Mouse (Mus musculus): ENCODE results near the gene Dus1l. TPM values are rescaled to one million over a fixed set of nuclear protein-coding genes. Genes with fewer than 3 reads are reported as not detected.
"Not testable (repeated sequence)": the region's sequence is repeated elsewhere in the genome, so short reads cannot be mapped to it uniquely, and the experiment has no call there.

Gene Dus1l
- total RNA-seq, 2 experiments from 2014 or later, result 39.4 to 42.4 TPM

DNA sequence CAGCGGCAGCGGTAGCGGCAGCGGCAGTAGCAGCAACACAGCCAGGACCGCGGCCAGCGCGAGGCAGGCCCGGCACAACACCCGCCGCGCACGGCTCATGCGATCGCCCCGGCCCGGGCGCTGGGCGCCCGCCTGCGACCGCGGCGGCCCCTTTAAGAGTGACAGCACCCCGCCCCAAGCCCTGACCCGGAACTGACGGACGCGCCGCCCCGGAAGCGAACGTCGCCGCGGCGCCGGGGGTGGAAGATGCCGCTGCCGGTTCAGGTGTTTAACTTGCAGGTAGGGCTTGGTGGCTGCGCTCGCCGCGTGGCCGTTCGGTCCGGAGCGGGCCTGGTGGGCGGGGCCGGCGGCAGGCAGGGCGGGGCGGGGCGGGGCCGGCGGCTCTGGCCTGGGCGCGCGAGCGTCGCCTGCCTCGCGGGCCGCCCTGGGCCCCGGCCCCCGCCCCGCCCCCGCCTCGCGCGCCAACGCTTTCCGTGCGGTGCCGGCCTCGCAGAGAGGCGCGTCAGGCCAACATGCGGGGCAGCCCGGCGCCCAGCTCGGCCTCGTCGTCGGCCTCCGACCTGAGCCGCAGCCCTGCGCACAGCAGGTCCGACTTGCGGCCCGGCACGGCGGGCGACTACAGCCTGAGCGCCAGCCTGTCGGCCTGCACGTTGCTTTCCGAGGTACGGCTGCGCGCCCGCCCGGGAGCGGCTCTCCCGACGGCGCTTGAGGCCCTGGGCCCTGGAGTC, 12.0 kb downstream of the Dus1l start, which contains the start of the genes Rfng and Gps1:
TSS of gene Rfng (minus strand) at position 144 of the 728 bp plus-strand sequence.
TSS of gene Gps1 (plus strand) at position 209 of the 728 bp plus-strand sequence.
- intact Hi-C loops (cut with DNase I), result loop anchor here (2.0 kb wide), 1 partner anchor 41 kb away; the partner anchor contains the start of gene Fasn

DNA sequence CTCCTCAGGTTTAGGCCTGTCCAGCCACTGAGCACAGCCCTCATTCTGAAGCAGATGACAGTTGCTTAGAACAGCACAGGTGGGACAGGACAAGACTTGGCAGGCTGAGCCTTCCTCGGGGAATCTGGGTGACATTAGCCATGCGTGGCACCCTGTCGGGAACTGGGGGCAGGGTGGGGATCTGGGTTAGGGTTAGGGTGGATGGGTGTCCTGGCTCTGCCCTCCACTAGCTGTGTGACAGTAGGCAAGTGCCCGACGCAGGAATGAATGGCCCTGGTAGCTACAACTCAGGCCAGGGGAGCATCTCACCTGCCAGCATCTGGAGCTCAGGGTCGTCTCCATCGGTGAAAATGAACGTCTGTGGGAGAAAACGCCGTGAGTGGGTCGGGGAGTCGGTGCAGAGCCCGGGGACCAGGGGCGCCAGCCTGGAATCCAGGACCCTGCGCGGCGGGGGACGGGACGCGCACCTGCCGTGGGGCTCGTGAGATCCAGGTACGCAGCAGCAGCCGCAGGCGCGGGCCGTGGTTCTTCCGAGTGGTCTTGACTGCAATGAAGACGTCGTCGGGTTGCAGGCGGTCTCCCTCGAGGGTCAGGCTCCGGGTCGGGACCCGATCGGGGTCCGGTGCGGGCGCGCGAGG, 12.7 kb downstream of the Dus1l start:
- intact Hi-C loops (cut with DNase I), result loop anchor here (2.0 kb wide), 1 partner anchor 41 kb away; the partner anchor contains the start of gene Fasn
- DNase-seq (ENCODE audit: low spot score in 2 of 2), result peak in 1 of 2 experiments; percentile 24

More for the DNA sequence above, 12.0 kb downstream of the Dus1l start, which contains the start of the genes Rfng and Gps1:
- DNase-seq (ENCODE audit: low spot score in 2 of 2), result peak; percentile 83 to 88

DNA sequence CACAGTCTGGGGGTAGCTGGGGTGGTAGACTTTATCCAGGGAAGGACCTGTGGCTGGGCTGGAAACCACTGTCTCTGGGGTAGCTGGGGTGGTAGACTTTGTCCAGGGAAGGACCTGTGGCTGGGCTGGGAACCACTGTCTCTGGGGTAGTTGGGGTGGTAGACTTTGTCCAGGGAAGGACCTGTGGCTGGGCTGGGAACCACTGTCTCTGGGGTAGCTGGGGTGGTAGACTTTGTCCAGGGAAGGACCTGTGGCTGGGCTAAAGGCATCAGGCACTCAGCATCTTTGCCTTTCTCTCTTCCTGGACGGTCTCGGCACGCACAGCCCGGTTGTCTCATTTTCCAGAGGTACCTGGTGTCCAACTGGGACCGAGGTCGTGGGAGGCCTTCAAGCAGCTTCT, 14.8 kb downstream of the Dus1l start:
- DNase-seq (ENCODE audit: low spot score in 2 of 2); intact Hi-C loops (cut with DNase I): not testable (repeated sequence)

DNA sequence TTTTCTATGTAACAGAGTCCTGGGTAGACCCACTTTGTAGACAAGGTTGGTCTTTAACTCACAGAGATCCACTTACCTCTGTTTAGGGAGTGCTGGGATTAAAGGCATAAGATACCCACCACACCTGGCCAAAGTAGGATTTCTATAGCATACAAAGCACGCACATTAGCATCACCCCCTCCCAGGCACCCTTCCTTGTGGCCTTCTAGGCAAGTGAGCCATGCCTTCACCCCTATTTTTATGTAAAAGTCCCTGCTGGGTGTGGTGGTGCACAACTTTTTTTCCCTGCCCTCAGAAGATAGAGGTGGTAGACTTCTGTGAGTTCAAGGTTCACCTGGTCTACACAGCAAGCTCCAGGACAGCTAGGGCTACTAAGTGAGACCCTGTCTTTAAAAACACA, 16.3 kb downstream of the Dus1l start:
- intact Hi-C loops (cut with DNase I), result loop anchor here (10.0 kb wide), 1 partner anchor 125 kb away; no protein-coding TSS in a partner anchor
- no peak for DNase-seq (ENCODE audit: low spot score in 2 of 2)

DNA sequence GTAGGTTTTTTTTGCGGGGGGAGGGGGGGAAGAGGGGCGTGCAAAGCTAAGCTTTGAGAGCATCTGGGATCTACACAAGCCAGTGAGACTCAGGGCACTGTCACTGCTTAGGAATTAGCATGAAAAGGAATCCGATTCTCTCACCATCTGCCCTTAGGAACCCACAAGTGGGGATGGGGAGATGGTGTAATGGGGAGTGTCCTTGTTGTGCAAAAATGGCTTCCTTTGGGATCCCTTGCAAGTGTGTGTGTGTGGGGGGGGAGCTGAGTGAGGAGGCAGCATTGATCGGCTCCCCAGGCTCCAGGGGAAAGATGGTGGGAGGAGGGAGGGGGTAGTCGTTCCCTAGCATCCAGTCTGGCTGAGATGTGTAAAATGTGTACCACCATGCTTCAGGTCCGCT, 19.1 kb downstream of the Dus1l start:
- DNase-seq (ENCODE audit: low spot score in 2 of 2), result no peak
- intact Hi-C loops (cut with DNase I), result loop anchor here (10.0 kb wide), 1 partner anchor 122 kb away; no protein-coding TSS in a partner anchor

DNA sequence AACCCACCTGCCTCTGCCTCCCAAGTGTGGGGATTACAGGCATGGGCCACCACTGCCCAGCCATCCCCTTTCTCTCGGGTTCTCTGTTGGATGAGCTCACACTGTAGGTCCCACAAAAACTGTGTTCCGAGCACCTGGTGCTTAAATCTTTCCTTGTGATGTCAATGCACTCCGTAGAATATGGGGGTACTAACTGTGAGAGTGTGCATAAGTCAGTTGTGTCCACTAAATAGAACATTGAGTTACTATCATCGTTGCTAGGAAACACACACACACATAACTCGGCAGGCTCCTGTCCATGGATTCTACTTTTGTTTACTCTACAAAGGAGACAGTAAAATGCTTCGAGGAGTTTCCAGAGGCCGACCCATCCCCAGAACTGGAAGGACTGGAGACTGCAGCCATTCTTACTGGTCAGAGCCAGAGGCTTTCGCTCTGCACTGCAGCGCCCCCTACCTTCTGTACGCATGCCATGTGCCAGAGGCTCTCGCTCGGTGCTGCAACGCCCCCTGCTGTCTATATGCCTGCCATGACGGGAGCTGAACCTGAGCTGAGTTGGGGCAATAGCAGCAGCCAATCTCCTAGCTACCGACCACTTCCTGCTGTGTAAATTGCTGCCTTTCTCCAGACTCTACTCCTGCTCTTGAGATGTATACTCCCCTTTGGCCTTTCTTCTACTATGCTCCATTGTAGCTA, 20.3 kb downstream of the Dus1l start:
- intact Hi-C loops (cut with DNase I), result loop anchor here (1.0 to 10.0 kb wide), 2 partner anchors 56 to 121 kb away; no protein-coding TSS in a partner anchor
- DNase-seq (ENCODE audit: low spot score in 2 of 2), result peak; percentile 90 to 93

DNA sequence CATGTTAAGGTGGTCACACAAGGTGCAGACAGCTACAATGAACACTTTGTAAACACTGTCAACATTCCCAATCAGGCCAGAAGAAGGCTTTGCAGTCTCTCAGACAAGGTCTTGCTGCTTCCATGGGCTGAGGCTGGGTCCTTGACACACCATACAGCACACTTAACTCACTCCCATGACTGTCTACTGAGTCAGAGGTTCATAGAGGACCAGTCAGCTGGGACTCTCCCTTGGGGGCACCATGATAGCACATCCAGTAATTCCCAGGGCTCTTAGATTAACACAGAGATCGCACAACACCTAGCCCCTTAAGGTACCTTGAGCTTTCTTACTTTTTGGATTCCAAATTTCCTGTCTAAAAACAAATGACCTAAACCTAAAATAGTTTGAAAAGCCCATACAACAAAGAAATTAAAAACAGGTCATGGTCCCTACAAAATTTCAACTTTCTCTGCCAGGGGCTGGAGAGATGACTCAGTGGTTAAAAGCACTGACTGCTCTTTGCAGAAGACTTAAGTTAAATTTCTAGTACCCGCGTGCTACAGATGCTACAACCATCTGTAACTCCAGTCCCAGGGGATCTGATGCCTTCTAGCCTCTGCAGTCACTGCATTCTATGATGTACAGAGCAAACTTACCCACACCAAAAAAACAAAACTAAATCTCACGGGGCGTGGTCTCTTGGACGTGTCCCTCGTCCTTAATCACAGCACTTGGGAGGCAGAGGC, 22.6 kb downstream of the Dus1l start:
- DNase-seq (ENCODE audit: low spot score in 2 of 2), result no peak
- intact Hi-C loops (cut with DNase I), result loop anchor here (10.0 kb wide), 1 partner anchor 119 kb away; no protein-coding TSS in a partner anchor

DNA sequence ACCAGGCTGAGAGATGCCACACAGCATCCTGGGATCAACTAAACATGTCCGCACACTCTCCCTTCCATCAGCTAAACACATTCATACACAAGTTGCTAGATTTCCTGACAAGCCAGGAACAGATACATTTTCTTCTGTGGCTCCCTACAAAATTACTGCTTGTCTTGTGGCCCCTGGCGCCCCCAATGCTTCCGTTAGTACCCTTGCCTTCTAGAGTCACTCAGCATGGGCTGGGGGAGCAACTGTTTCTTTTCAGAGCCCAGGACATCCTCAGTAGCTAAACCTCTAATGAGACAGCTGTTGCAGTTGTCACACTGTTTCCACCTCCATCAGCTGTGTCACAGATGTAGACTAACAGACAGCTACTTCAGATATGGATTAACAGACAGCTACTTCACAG, 23.5 kb downstream of the Dus1l start:
- no peak for DNase-seq (ENCODE audit: low spot score in 2 of 2)
- intact Hi-C loops (cut with DNase I), result loop anchor here (10.0 kb wide), 1 partner anchor 118 kb away; no protein-coding TSS in a partner anchor

DNA sequence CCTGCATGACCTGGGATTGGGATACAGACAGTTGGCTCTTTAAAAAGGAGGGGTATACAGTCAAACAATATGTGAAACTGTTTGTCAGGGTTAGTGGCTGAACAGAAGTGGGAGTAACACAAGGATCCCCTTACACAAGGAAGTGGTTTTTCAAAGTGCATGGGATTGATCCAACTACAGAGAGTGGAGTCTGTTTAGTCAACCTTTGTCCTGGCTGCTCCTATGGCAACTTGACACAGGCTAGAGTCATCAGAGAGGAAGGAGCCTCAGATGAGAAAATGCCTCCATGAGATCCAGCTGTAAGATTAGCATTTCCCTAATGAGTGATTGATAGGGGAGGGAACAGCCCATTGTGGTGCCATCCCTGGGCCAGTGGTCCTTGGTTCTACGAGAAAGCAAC, 28.0 kb downstream of the Dus1l start:
- intact Hi-C loops (cut with DNase I), result no loop called here
- no peak for DNase-seq (ENCODE audit: low spot score in 2 of 2)

DNA sequence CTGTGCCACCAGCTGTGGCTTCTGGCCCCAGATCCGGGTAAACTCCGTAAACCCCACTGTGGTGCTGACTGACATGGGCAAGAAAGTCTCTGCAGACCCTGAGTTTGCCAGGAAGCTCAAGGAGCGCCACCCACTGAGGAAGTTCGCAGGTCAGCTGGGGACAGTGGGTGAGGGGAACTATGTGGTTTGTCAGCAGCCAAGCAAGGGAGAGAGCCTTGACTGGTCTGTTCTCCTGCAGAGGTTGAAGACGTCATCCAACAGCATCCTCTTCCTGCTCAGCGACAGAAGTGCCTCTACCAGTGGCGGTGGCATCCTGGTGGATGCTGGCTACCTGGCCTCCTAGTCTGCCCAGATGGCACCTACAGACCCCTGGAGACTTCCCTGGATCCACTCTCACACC, 29.2 kb downstream of the Dus1l start:
- DNase-seq (ENCODE audit: low spot score in 2 of 2); intact Hi-C loops (cut with DNase I): not testable (repeated sequence)

DNA sequence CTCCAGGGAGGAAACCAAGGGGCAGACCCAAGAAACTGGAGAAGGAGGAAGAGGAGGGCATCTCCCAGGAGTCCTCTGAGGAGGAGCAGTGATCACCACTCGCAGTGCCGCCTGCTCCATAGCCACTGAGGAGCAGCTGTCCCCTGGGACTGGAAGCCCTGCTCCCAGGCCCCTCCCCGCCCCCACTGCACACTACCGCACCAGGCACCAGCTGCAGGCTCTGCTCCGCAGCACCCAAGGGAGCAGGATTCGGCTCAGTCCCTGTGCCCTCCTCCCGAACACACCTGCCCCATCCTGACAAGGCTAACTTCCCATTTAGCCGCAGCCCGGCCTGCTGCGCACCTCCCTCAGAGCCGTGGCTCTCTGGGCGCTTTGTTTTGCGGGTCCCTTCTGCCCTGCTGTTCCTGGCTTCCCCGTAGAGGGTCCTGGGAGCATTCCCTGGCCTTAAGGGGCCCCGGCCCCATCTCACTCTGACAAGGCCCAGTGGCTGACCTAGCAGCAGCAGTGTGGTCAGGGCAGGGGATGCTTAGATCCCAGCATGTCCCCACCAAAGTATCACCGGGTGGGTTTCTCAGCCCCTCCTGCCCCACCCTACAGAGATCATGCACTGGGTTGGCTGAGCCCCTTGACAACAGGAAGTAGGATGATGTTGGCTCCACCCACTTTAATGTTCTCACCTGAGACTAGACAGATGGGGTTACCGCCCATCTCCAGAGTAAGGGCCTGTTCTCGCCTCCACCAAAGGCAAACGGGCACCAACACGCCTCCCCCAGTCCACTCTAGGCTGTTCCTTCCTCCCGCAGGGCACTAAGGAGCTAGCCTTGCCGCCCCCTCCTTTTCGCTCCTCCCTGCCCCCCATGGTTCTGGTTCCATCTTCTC, 32.8 kb downstream of the Dus1l start:
- intact Hi-C loops (cut with DNase I); DNase-seq (ENCODE audit: low spot score in 2 of 2): not testable (repeated sequence)

DNA sequence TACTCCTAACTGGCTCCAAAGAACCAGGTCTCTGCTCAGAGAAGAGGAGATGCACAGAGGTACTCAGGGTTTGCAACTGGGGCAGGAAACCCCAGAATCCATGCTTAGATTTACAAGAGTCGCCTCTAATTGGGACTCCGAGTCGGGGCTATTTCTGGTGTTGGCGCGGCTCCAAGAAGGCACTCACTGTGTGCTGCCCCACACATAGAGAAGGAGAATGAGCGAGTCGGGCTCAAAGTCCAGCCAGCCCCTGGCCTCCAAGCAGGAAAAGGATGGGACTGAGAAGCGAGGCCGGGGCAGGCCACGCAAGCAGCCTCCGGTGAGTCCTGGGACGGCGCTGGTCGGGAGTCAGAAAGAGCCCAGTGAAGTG, 33.5 kb downstream of the Dus1l start, which contains the start of gene Hmga1b:
TSS of gene Hmga1b (plus strand) at position 123 of the 370 bp plus-strand sequence.
- DNase-seq (ENCODE audit: low spot score in 2 of 2), result not testable (repeated sequence)

DNA sequence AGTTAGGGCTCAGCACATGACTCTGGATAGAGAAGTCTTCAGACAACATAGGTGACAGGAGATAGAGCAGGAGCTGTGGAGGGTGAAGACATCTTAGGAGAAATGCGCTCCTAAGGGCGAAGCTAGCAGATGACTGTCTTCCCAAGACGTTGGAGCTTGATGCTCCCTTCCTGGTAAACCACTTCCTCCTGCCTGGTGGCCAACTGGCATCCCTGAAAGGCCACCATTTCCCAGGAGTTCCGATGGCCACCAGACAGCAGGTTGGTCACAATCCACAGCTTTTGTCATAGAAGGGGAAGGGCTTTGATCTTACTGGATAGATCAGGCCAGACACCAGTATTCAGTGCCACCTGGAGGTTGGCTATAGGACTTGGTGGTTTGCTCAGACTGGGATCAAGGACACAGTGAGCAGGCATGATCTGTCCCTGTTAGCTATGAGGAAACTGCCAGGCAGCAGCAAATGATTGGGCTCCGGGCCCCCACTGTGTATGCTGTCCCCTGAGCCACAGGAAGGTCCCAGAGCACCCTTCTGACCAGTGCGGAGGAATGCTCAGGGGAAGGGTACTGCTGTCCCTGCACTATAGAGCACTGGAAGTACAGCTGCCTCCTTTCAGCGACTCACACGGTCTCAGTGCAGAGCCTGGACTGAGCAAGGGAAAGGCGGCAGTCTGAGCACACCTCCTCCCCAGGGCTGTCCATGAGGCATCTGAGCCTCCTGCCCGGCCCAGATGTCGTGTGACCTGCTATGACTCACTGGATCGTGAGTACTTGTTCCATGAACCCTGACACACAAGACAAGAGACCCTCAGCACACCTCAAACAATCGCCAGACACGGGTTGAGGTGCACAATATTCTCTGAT, 34.2 kb downstream of the Dus1l start:
- intact Hi-C loops (cut with DNase I), result no loop called here
- no peak for DNase-seq (ENCODE audit: low spot score in 2 of 2)

More for the DNA sequence above, 33.5 kb downstream of the Dus1l start, which contains the start of gene Hmga1b:
- intact Hi-C loops (cut with DNase I), result not testable (repeated sequence)

DNA sequence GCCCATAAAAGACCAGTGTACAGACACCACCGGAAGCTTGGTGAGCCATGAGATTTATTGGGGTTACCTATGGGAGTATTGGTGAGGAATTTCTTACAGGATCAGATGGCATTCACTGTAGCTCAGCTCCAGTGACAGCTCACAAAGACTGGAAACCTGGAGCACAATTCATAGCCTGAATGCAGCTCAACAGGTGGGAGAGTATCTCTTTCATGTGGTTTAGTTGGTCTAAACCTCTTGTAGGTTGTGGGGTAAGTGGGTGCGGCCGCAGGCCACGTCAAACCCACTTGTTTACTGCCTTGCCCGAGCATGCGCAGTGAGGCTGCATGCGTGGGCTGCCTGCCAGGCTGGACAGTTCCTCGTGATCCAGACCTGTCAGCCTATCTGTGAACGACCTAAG, 36.0 kb downstream of the Dus1l start:
- intact Hi-C loops (cut with DNase I), result no loop called here
- no peak for DNase-seq (ENCODE audit: low spot score in 2 of 2)

DNA sequence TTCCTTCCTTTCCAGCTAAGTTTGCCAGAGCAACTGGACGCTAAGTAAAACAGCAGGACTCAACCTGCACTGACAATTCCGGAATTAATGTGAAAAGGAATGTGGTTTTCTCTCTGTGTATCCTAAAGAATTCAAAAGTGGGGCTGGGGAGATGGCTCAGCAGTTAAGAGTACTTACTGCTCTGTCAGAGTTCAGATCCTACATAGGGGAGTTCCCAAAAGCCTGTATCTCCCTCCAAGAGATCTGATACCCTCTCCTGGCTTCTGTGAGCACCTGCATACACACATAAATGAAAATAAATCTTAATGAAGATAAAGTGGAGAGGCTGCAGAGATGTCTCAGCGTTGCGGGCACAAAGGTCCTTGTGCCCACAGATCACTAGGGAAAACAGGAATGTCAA, 44.6 kb downstream of the Dus1l start:
- no peak for DNase-seq (ENCODE audit: low spot score in 2 of 2)
- intact Hi-C loops (cut with DNase I), result no loop called here

DNA sequence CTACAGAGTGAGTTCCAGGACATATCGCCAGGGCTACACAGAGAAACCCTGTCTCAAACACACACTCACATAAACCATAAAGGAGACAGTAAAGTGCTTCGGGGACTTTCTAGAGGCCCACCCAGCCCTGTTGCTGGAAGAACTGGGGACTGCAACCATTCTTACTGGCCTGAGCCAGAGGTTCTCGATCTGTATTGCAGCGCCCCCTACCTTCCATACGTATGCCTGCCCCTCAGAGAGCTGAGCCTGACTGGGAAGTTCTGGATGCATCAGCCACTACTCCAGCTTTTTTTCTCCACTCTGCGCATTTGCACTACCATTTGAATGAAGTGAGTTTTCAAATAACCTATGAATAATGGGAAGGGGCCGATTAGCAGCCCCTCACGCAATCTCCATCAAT, 46.8 kb downstream of the Dus1l start:
- DNase-seq (ENCODE audit: low spot score in 2 of 2), result no peak
- intact Hi-C loops (cut with DNase I), result no loop called here

DNA sequence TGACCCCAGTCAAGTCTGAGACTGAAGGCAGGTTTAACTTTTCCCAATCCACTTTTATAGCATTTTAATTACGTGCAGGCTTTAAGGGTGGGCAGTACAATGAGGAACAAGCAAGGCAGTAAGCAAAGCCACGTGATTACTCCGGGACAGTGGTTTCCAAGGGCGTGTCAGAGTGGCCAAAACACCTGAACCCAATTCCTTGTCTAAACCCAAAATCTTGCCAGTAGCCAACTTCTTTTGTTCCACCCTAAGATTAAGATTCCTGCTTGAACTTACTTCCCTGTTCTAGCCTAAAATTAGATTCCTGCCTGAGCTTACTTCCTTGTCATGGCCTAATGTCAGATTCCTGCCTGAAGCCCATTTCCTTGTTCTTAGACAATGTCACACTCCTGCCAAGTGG, 48.2 kb downstream of the Dus1l start:
- no peak for DNase-seq (ENCODE audit: low spot score in 2 of 2)
- intact Hi-C loops (cut with DNase I), result no loop called here
